In genomic region chr4:106040376-106040775, GRCm38 (mm10) we compare ENCODE assay signal across 24 mouse cellular contexts.
DNase-seq lines count a peak whose midpoint lies in the region; ATAC-seq and TF ChIP-seq lines count a peak whose summit lies in the region.
"Had no signal": no experiment of that assay in that cellular context is flagged by ENCODE, and none has a peak within 500 bp of the region (broad histone marks: within the 10 kb centered on the region; RNA-seq: fewer than 3 reads in every experiment).

No protein-coding gene starts in this region.

- peak; percentile 63 for DNase-seq in heart, embryonic 10.5 days (ENCODE audit: low spot score)
- no peak for DNase-seq in neural tube, embryonic 10.5 days (ENCODE audit: extremely low spot score, low spot score)
- no peak for DNase-seq in lung, postnatal 36 days
- DNase-seq in gastrocnemius, adult 2 months = no peak
- DNase-seq: adrenal gland, postnatal 14 days; cerebellum, adult 11 months; cerebellum, postnatal 10 days; kidney, postnatal 14 days; liver; thymus, adult 18-20 months had no signal

- H3K27ac ChIP-seq in heart, embryonic 10.5 days = no peak overlapping the region
- no peak overlapping the region for H3K27ac ChIP-seq in heart, embryonic 12.5 days (ENCODE audit: poor library complexity, severe bottlenecking)
- H3K27ac ChIP-seq in neural tube, embryonic 12.5 days = no peak overlapping the region
- peak overlapping the region; percentile 68; the same call in 1 of the 2 replicates for H3K27ac ChIP-seq in limb, embryonic 12.5 days
- no peak overlapping the region for H3K27ac ChIP-seq in hindbrain, embryonic 13.5 days
- no peak overlapping the region for H3K27ac ChIP-seq in gastrocnemius, adult 2 months
- H3K27ac ChIP-seq: embryonic facial prominence, embryonic 12.5 days; forebrain, embryonic 15.5 days; heart, embryonic 13.5 days; hindbrain, embryonic 14.5 days; intestine, embryonic 15.5 days; midbrain, embryonic 13.5 days had no signal

- no peaks in the 10 kb centered on the region for H3K9me3 ChIP-seq in heart, embryonic 10.5 days
- H3K9me3 ChIP-seq in heart, embryonic 12.5 days (replicated peaks) = no peaks in the 10 kb centered on the region
- H3K9me3 ChIP-seq in neural tube, embryonic 12.5 days = 0 out of 2 replicates have a peak, but pooled peaks cover 3% of the 10 kb centered on the region
- no peaks in the 10 kb centered on the region for H3K9me3 ChIP-seq in limb, embryonic 12.5 days
- H3K9me3 ChIP-seq in hindbrain, embryonic 13.5 days = no peaks in the 10 kb centered on the region
- H3K9me3 ChIP-seq: embryonic facial prominence, embryonic 12.5 days; forebrain, embryonic 15.5 days; heart, embryonic 13.5 days; intestine, embryonic 15.5 days; midbrain, embryonic 13.5 days had no signal

- no peak overlapping the region for H3K9ac ChIP-seq in heart, embryonic 12.5 days
- no peak overlapping the region for H3K9ac ChIP-seq in neural tube, embryonic 12.5 days
- no peak overlapping the region for H3K9ac ChIP-seq in limb, embryonic 12.5 days (replicated peaks)
- no peak overlapping the region for H3K9ac ChIP-seq in hindbrain, embryonic 13.5 days
- H3K9ac ChIP-seq: embryonic facial prominence, embryonic 12.5 days; forebrain, embryonic 15.5 days; heart, embryonic 13.5 days; hindbrain, embryonic 14.5 days; intestine, embryonic 15.5 days; midbrain, embryonic 13.5 days had no signal

- intact Hi-C loops in gastrocnemius, adult 2 months (cut with DNase I) = no loop called here

- H3K4me2 ChIP-seq in heart, embryonic 12.5 days = no peak overlapping the region
- no peak overlapping the region for H3K4me2 ChIP-seq in neural tube, embryonic 12.5 days (replicated peaks)
- H3K4me2 ChIP-seq in limb, embryonic 12.5 days = no peak overlapping the region
- no peak overlapping the region for H3K4me2 ChIP-seq in hindbrain, embryonic 13.5 days
- H3K4me2 ChIP-seq: embryonic facial prominence, embryonic 12.5 days; forebrain, embryonic 15.5 days; heart, embryonic 13.5 days; hindbrain, embryonic 14.5 days; intestine, embryonic 15.5 days; midbrain, embryonic 13.5 days had no signal

- H3K4me3 ChIP-seq in heart, embryonic 10.5 days = no peak overlapping the region
- H3K4me3 ChIP-seq in heart, embryonic 12.5 days = no peak overlapping the region
- no peak overlapping the region for H3K4me3 ChIP-seq in neural tube, embryonic 12.5 days
- no peak overlapping the region for H3K4me3 ChIP-seq in limb, embryonic 12.5 days (replicated peaks)
- no peak overlapping the region for H3K4me3 ChIP-seq in hindbrain, embryonic 13.5 days
- H3K4me3 ChIP-seq in gastrocnemius, adult 2 months = no peak overlapping the region
- H3K4me3 ChIP-seq: embryonic facial prominence, embryonic 12.5 days; erythroblast, embryonic 14.5 days; forebrain, embryonic 15.5 days; heart, embryonic 13.5 days; intestine, embryonic 15.5 days; midbrain, embryonic 13.5 days; myocyte had no signal

- peaks cover 5% of the 10 kb centered on the region; the same call in 1 of the 2 replicates for H3K4me1 ChIP-seq in heart, embryonic 10.5 days
- peaks cover 9% of the 10 kb centered on the region for H3K4me1 ChIP-seq in heart, embryonic 12.5 days (replicated peaks)
- peaks cover 10% of the 10 kb centered on the region for H3K4me1 ChIP-seq in neural tube, embryonic 12.5 days
- peaks cover 24% of the 10 kb centered on the region for H3K4me1 ChIP-seq in limb, embryonic 12.5 days (replicated peaks)
- no peaks in the 10 kb centered on the region for H3K4me1 ChIP-seq in hindbrain, embryonic 13.5 days (replicated peaks)
- H3K4me1 ChIP-seq: intestine, embryonic 15.5 days had no signal

- WGBS in heart, embryonic 10.5 days = 74% methylated on average over 7 of the region's 7 CpGs
- 69% methylated on average over 7 of the region's 7 CpGs for WGBS in heart, embryonic 12.5 days
- WGBS in neural tube, embryonic 12.5 days = 8% methylated on average over 7 of the region's 7 CpGs
- WGBS in limb, embryonic 12.5 days = 5% methylated on average over 7 of the region's 7 CpGs
- 36% methylated on average over 7 of the region's 7 CpGs for WGBS in hindbrain, embryonic 13.5 days

- no peaks in the 10 kb centered on the region for H3K36me3 ChIP-seq in heart, embryonic 10.5 days
- no peaks in the 10 kb centered on the region for H3K36me3 ChIP-seq in heart, embryonic 12.5 days
- H3K36me3 ChIP-seq in neural tube, embryonic 12.5 days = no peaks in the 10 kb centered on the region
- no peaks in the 10 kb centered on the region for H3K36me3 ChIP-seq in limb, embryonic 12.5 days
- no peaks in the 10 kb centered on the region for H3K36me3 ChIP-seq in hindbrain, embryonic 13.5 days
- H3K36me3 ChIP-seq: embryonic facial prominence, embryonic 12.5 days; forebrain, embryonic 15.5 days; G1E; heart, embryonic 13.5 days; intestine, embryonic 15.5 days; midbrain, embryonic 13.5 days had no signal

- no peaks in the 10 kb centered on the region for H3K27me3 ChIP-seq in heart, embryonic 10.5 days (ENCODE audit: insufficient read depth, poor library complexity, severe bottlenecking)
- H3K27me3 ChIP-seq in heart, embryonic 12.5 days (replicated peaks) = no peaks in the 10 kb centered on the region
- H3K27me3 ChIP-seq in neural tube, embryonic 12.5 days (replicated peaks) = no peaks in the 10 kb centered on the region
- H3K27me3 ChIP-seq in limb, embryonic 12.5 days = no peaks in the 10 kb centered on the region
- no peaks in the 10 kb centered on the region for H3K27me3 ChIP-seq in hindbrain, embryonic 13.5 days
- H3K27me3 ChIP-seq: embryonic facial prominence, embryonic 12.5 days; forebrain, embryonic 15.5 days; heart, embryonic 13.5 days; intestine, embryonic 15.5 days; midbrain, embryonic 13.5 days had no signal

- no peak for ATAC-seq in heart, embryonic 12.5 days (ENCODE audit: insufficient number of reproducible peaks, low FRiP score)
- ATAC-seq in neural tube, embryonic 12.5 days (ENCODE audit: low FRiP score, low read depth) = peak; percentile 65; the same call in 1 of the 2 replicates
- no peak for ATAC-seq in limb, embryonic 12.5 days (ENCODE audit: insufficient number of reproducible peaks, insufficient read depth, low FRiP score, low TSS enrichment, low read depth)
- no peak for ATAC-seq in hindbrain, embryonic 13.5 days (ENCODE audit: low FRiP score)
- ATAC-seq: forebrain, embryonic 15.5 days; intestine, embryonic 15.5 days; lung, postnatal 0 days; midbrain, embryonic 13.5 days had no signal

- no peak for TF ChIP-seq CTCF in gastrocnemius, adult 2 months (IDR thresholded peaks at IDR 0.05)
